Mouse (Mus musculus): ENCODE results near the gene Txn2.

Gene Txn2

DNA sequence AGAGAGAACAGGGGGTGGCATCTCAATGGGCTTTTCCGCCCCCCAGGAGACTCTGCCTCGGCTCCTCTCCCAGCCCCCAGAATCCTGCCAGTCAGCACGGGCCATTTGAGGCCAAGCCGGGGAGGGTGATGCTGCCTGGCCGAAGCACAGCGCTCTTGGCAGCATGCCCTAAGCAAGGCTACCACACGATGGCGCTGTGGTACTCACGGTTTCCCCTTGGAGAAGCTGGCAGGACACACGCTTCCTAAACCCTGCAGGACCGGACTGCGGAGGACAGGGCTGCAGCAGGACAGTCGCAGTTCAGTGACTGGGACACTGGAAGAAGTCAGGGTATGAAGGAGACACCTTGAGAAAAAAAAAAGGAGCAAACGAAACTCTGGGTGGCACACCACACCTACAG, 5.0 kb upstream of the Txn2 start:
- DNase-seq (ENCODE audit: low spot score): peak; percentile 71

DNA sequence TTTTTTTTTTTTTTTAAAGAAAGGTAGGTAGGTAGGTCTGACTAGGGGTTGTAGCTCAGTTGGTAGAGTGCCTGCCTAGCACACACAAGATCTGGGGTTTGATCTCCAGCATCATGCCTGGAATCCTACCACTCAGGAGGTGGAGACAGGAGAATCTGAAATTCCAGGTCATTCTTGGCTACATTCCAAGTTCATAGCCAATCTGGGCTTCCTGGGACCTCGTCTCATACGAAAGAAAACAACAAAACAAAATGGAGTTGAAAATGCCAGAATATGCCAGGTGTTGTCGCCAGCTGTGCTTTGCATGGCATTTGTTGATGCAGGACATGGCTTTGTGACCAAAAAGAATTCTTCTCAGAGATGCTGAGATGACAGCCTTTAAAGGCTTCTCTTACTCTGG, 4.4 kb upstream of the Txn2 start:
- no peak for DNase-seq (ENCODE audit: low spot score)

DNA sequence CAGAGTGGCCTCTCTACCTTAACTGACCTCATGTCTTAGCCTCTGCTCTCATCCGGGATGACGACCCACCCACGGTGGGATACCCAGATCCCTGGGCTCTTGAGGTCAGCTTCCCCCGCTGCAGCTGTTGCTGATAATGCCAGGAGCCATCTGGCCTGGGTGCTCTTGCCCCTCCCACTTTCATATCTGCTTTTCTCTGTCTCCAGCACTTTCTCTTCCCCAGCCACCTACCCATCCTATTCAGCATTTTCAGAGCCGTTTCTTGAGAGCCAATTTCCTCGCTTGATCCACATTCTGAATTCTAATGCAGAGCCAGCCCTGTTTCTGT, 2.8 kb upstream of the Txn2 start:
- DNase-seq (ENCODE audit: low spot score): no peak

DNA sequence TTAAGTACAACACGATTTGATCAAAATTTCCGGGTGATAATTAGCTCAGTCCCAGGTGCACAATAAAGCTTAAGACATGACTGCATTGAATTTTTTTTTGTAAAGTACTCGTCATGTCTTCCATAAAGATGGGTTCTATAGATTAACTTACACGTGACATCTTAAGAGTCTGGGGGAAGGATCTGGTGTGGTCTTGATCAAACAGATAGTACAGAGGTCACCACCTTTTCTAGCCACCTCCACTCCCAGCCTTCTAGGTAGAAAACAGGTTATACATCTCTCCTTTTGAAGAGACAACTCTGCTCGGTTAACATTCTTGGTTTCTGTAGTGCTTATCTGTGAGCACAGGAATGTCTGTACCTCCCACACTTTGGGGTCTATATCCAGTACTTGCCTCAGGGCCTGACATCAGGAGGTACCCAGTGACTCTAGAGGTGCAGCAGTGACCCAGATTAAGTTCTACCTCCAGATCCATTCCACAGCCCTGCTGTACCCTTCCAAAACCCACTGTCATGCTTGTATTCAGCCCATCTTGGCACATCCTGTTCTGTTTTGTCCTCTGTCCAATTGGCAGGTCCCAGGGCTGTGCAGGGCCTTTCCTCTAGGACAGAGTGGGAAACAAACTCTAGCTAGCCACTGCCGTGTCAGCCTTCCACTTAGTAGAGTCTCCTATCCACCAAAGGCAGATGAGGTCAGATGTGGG, 2.3 kb upstream of the Txn2 start:
- DNase-seq (ENCODE audit: low spot score): no peak

DNA sequence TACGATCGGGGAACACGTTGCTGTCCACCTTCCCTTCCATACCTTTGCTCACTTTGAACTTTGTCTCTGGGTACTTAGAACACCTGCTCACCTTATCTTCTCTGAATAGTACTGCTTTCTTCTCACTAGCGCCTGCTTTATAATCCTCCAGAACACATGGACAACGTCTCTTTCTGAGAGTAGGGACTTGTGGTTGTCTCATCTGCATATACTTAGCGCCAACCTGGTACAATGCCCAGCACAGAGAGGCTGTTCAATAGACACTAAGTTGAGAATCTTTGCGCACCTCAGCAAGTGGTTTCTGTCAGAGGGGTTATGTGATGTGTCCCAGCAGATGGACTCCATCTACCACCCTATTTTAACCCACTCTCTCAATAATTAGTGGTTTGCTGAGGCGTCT, 998 bp upstream of the Txn2 start:
- no peak for DNase-seq (ENCODE audit: low spot score)

DNA sequence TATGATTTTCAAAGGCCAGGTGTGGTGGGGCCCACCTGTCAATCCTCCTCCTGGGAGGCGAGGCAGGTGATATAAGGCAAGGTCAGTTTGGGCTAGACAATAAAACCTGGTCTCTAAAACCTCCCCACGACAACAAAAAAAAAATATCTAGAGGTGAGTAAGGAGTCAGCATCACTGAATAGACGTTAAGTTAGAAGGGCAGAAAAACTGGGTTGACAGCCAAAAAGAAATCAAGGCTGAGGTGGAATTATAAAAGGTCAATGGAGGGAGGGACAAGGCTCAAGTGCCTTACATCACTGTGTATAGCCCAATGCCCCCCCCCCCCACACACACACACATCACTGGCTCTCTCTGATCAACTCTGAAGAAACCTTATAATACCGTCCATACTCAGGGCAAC, 715 bp downstream of the Txn2 start:
- no peak for DNase-seq (ENCODE audit: low spot score)

DNA sequence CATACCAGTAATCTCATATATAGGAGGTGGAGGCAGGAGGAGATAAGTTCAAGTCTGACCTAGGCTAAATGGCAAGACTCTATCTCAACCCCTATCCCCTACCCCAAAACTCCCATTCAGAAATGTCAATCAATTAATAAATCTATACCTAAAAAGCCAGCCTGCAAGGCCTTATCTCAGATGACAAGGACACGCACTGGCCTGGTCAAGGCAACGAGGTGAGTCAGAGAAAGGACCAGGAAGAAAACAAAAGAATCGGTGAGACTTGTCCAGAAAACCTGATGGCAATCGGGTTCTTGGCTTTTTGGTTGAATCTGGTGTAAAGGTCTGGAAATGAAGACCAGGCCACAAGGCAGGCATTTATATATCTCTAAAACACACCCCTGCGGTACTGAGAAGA, 1.9 kb downstream of the Txn2 start:
- no peak for DNase-seq (ENCODE audit: low spot score)

DNA sequence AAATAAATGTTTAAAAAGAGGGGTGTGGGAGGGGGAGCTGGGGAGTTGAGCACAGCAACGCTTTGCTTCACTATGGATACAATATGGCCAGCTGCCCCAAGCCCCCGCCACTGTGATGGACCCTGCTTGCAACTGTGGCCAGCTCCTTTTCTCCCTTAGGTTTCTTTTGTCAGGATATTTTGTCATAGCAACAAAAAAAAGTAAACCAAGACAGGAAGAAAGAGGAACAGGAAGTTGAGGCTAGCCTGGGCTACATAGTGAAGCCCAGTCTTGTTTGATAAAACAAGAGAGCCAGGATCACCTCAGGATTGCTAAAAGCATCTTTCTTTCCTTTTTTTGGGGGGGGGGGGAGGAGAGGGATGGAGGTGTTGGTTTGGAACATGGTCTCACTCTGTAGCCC, 3.6 kb downstream of the Txn2 start:
- DNase-seq (ENCODE audit: low spot score): no peak

DNA sequence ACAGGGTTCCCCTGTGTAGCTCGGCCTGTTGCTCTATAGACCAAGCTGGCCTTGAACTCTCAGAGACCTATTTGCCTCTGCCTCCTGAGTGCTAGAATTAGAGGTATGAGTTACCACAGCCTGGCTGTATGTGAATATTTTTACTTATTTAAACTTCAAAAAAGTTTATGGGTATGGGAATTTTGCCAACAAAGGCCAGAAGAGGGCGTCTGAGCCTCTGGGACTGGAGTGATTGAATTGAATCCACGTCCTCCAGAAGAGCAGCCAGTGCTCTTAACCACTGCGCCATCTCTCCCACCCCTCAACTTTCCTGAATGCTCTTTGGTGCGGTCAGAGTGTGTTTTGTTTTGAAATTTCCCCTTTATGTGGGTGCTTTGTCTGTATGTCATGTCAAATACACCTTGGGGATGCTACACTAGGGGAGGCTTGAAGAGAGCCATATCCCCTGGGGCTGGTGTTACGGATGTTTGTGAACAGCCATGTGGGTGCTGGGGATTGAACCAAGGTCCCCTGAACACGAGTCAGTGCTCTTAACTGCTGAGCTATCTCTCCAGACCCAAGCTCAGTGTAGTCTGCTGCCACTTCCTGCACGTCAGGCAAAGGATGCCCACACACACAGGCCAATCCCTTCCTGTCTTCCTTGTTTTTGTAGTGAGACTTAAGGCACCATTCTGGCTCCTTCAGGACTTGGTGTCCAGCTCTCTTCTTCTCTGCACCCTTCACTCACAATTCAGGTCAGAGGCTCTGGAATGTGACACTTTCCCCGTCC, 5.4 kb downstream of the Txn2 start:
- no peak for DNase-seq (ENCODE audit: low spot score)

DNA sequence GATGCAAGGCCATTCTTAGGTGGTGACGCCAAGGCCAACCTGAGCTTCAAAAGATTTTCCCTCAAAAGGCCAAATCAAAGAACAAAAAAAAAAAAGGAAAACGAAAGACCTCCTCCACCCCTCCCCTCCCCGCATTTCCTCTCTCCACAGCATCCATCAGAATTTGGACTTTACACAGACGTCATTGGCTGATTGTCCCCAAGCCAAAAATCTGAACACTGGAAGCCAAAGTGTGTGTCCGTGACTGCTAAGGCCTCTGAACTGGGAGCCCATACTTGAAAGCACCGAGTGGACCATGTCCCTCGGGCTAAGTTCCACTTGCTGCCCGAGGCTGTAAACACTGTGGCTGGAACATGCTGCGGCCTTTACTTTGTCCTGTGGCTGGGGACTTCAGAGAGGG, 6.1 kb downstream of the Txn2 start:
- DNase-seq (ENCODE audit: low spot score): no peak

DNA sequence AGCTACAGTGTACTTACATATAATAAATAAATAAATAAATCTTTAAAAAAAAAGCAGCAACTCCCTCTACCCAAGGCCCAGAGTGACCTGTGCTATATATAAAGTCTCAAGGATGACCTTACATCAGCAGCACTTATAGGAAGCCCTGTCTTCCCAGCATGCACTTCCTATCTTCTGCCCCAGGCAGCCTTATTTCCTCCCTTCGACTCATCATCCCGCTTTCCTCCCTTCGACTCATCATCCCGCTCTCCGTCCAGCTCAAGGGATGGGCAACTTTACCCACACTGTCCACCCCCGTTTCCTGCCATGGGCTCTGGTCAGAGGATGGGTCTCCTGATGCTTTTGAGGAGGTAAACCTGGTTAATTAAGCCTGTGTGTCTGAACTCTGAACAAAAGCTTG, 7.2 kb downstream of the Txn2 start:
- DNase-seq (ENCODE audit: low spot score): no peak

DNA sequence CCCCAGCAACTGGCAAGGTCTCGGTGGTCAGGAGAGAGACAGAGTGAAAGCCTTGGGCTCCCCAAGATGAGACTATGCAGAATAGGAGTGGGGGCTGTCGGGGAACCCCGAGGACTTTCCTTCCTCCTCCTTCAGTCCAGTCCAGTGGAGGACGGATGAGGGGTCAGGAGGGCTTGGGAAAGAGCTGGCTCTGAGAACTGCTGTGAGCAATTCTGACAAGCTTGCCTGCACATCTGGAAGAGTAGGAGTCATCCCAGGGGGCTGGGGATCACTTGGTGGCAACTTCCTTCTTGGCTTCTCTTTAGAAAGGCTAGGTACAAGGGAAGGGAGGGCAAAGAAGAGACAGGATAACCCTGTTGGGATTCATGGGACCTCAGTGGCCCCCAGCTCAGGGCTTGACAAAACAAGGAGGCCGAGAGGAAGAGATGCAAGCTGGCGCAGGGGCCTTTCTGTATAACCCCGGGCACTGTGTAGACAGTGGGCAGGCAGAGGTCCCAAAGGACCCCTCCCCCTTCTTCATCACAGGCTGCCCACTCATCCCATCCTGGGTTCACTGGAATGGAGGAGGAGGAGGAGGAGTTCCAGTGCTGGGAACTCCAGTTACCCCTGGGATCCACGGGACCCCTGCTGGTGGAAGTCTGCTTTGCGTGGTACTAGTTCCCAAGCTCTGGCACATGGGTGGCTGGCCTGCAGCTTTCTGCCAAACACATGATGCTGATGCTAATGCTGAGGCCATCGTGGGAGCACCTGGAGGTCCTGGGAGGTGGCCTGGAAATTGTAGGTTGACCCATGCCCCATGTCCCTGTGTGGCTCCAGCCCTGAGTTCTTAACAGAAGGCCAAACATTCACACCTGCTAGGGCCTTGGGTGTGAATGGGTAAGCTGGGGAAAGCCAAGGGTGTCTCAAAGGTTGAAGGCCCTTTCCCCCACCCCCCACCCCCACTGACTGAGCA, 8.0 kb downstream of the Txn2 start:
- DNase-seq (ENCODE audit: low spot score): no peak

DNA sequence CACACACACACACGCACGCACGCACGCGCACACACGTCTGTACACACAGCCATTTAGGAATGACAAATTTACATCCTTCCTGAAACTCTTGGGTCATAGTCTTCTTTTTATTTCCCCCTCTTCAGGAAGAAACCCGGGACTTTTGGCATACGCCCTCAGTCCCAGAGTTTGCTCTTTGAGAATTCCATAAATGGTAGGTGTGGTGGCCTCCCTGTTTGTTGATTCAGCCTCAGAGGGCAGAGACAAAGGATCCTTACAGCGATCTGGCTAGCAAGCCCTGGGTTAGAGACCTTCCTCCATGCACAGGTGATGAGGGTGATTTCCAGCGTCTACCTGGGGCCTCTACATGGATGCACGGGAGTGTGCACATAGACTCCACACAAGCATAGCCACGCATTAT, 9.4 kb downstream of the Txn2 start:
- DNase-seq (ENCODE audit: low spot score): no peak

DNA sequence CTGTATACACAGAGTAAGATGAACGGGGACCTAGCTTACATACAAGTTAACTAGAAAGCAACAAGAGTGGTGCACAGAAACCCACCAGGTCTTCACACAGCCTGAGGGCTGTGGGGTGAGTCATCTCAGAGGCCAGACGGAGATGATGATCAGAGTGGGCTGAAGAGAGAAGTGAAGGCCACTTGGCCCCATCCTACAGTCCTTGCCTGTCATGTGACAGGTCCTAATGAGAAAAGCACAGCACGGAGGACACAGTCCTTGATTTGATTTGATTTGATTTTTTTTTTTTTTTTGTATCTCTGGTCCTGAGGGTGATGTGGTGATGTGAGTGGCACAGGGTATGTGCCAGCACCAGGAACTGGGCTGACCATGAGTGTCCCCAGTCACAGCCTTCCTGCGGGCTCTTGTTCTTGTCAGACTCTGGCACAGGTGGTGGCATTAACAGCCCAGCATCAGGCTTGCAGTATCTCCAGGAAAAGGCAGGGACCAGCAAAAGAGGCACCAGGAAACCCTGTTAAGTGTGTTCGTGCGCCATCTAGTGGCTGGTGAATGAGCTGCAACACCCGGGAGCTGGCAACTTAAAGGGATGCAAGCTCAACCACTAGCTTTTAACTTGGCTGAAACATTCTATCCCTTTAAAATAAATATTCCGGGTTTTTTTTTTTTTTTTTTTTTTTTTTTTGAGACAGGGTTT, 11.8 kb downstream of the Txn2 start:
- DNase-seq (ENCODE audit: low spot score): peak; percentile 75

DNA sequence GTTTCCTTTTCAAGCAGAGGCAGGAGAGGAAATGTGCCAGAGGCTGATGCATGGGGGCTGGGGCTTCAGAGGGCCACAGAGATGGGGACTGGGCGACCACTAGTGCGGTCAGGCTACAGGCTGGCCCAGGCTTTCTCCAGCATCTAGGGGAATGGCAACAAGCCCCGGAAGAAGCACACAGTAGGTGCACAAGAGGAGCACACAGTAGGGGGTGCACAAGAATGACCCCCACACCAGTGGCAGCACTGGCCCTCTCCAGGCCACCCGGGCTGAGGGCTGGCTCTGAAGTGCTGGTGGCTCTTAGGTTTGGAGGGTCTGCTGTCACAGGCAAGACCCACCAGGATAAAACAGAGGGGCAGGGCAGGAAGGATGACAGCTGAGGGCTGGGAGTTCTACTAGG, 13.5 kb downstream of the Txn2 start:
- DNase-seq (ENCODE audit: low spot score): no peak

DNA sequence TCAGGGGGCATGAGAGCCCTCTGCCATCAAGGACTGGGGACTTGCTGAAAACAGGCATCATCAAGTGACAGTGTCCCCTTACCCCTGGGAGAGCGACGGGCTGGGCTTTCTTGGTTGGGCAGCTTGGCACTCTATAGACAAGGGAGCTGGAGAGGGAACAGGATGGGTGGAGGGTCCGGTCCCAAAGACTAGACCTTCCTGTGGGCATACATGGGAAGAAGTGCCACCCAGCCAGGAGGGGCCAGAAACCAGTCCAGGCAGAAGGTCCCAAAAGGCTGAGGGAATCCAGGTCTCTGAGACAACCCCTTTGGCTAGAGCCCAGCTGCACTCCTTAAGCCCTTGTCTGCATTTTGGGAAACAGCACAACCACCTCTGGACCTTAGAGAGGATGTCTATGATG, 14.3 kb downstream of the Txn2 start:
- DNase-seq (ENCODE audit: low spot score): no peak

DNA sequence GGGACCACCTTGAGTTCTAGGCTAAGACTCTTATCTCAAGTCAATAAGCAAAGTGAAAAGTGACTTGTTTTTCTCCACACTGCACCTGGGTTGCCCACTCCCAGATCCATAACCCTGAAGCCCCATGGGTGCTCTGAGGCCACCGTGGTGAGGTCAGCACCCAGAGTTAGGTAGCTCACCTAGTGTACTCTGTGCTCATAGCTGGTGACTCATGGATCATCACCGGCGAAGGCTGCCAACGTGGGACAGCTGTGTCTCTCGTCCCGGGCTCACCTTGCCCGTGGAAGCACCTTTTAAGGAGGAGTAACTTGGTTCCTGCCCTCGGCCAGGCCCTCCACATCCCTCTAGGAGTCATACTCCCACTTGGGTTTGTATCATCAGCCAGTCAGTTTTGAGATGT, 15.8 kb downstream of the Txn2 start:
- no peak for DNase-seq (ENCODE audit: low spot score)

DNA sequence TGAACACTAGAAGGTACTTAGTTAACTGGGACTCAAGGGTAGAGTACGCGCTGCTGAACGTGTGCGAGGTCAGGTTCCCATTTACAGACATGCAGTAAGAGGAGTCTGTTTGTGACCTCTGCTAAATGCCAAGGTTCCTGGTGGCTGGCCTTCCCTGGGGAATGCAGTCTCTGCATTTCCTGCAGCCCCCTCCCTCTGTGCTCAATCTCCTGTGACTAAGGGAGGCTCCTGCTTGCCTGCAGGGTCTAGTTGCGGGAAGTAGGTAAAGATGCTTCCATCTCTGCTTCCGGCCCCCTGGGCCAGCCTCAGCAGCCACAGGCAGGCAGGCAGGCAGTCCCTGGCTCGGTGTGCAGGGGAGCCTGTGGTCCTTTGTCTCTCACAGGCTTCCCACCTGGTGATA, 16.2 kb downstream of the Txn2 start:
- peak; percentile 40 for DNase-seq (ENCODE audit: low spot score)

DNA sequence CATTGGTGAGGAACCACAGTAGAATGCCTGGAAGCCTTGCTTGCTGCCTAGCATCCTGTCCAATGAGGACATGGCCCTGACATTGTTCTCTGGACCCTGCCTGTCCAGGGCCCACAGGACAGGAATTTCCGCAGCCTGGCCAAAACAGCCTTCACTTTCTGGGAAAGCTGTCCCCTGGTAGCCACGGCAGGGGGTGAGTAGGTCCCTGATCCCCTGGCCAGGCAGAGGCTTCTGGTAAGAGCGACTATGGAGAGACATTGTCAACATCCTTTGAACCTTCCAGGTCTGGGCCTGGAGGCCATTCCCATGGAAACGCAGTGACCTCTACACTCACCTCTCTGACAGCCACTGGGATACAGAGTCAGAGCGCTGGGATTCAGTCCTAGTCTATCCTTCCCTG, 16.8 kb downstream of the Txn2 start:
- DNase-seq (ENCODE audit: low spot score): peak; percentile 65

DNA sequence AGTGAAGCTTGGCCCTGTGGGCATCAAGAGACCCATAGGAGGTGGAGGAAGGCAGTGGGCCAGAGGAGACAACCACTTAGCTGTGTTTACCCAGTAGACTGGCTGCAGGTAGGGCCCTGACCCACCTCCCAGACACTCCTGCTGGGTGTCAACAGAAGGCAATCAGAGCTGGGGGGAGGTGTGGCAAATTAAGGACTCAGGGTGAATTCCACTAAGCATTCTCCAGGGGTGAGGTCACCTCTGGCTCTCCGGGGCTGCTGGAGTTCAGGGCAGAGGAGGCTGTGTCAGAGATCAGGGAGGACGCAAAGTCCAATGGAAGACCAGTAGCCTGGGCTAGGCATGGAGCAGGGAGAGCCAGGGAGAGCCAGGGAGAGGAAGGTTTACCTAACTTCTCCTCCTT, 17.7 kb downstream of the Txn2 start:
- peak; percentile 90 for DNase-seq (ENCODE audit: low spot score)

DNA sequence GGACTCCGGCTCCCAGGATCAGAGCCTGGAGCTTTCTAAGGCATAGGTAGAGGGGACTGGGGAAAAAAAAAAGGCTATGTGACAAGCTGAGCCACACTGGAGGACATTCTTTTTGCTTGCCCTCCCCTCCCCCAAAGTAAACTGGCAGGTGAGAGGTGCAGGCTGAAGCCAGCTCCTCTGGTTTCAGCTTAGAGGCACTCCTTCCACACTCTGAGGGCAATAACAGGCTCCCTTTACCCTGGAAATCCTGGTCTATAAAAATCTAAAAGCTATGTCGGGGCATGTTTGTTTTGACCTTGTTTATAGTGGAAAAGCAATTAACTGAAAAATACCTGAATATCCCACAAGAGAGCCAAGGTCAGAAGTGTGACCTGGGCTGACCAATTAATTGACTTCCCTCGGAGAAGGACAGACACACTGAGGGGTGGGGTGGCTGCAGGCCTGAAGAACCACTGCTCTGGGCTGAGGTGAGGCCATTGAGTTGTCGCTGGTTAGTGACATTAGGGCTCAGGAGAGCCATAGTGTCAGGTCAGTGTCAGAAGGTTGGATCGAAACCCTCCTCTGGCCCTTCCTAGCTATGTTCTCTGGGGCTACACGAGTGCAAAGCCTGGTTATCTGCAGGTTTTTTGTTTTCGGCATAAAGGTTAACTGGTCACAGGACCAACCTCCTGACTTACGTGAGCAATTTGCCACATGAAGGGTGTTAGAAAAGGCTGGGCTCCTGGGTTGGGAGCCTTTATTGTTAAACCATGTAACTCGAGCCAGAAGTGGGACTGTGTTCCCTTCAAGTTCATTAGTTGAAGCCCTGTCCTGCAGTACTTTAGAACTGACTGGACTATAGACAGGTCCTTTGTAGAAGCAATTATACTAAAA, 20.9 kb downstream of the Txn2 start:
- DNase-seq (ENCODE audit: low spot score): peak; percentile 53
